Mouse (Mus musculus): ENCODE results near the gene Mlxipl. TPM values are rescaled to one million over a fixed set of nuclear protein-coding genes. Genes with fewer than 3 reads are reported as not detected.
A peak's percentile ranks its signal among the peaks of the same experiment; 100 is the strongest.

Mlxipl gene
- total and polyA plus RNA-seq, 3 experiments = 24.2 to 49.0 (median 25.9) TPM

DNA sequence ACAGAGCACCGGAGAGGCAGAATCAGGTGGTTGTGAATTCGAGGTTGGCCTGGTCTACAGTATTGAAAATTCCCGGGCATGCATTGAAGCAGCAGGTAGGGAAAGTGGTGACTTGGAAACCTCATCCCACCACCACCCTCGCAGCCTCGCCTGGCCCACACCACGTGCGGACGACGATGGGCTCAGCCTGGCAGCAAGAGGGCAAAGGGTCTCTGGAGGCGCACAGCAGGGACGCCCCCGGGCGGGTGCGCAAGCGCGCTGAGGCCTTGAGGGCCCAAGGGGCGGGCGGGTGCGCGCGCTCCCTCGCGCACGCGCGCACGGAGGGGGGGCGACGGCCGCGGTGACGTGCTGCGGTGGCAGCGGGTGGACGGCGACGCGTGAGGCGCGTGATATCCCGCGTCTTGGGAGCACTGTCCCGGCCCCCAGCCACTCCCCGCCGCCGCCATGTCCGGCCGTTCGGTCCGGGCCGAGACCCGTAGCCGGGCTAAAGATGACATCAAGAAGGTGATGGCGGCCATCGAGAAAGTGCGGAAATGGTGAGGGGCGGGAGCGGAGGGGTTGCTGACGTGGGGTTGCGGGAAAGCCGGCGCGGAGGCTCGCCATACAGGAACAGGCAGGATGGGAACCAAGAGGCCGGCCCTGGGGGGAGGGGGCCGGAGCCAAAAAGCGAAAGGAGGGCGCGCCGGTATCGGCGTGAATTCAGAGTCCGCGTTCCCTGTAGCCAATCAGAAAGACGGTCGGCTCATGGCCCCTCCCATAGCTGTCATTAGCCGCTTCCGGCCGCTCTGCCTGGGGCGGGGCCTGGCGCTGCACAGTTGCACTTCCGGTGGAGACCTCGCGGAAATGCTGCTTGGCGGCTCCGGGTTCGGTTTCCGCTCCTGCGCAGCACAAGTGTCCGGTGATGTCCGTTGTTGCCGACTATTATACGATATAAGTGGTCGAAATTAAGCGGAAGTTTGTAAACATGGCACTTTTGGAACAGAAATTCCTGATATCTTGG lies 78.7 kb downstream of the Mlxipl start, which contains the start of gene Bcl7b:
Bcl7b (plus strand) TSS at position 221 of the 1,000 bp plus-strand sequence.
- H3K9ac ChIP-seq (ENCODE audit: low read depth, low read length) = peak within 1 kb of the TSS; percentile 96
- 2% methylated on average over 94 of the region's 95 CpGs for whole genome bisulfite sequencing
- H3K4me3 ChIP-seq = peak within 1 kb of the TSS; percentile 72
- H3K27me3 ChIP-seq (ENCODE audit: control insufficient read depth, insufficient read depth, low read length) = no peaks in the 10 kb centered on the region
- H3K79me2 ChIP-seq (replicated peaks; ENCODE audit: control insufficient read depth, insufficient read depth, low read length) = no peaks in the 10 kb centered on the region
- peak within 1 kb of the TSS; percentile 99 for H3K27ac ChIP-seq
- DNase-seq = peak; percentile 96 to 99
- no peaks in the 10 kb centered on the region for H3K36me3 ChIP-seq (ENCODE audit: control insufficient read depth, insufficient read depth, low read length)
- TF ChIP-seq EP300 (IDR thresholded peaks at IDR 0.05; ENCODE audit: insufficient read depth, low read depth, low read length) (peak; percentile 64; the same call in 1 of the 2 replicates), POLR2A (IDR thresholded peaks at IDR 0.05; ENCODE audit: insufficient read depth, low read depth, low read length) (peak; percentile 73), CTCF (IDR thresholded peaks at IDR 0.05) (peak; percentile 37)
- peaks cover 1% of the 10 kb centered on the region; the same call in 1 of the 2 replicates for H3K4me1 ChIP-seq (ENCODE audit: control insufficient read depth, insufficient read depth, low read length)
- intact Hi-C loops (cut with DNase I) = loop anchor here (1.0 kb wide), 1 partner anchor 18 kb away; no protein-coding TSS in a partner anchor

- Histone ChIP-seq H3K36me3 (ENCODE audit: control insufficient read depth, insufficient read depth, low read length) (no peaks in the 10 kb centered on the region), H3K79me2 (replicated peaks; ENCODE audit: control insufficient read depth, insufficient read depth, low read length) (no peaks in the 10 kb centered on the region), H3K4me1 (ENCODE audit: control insufficient read depth, insufficient read depth, low read length) (peaks cover 1% of the 10 kb centered on the region; the same call in 1 of the 2 replicates), H3K4me3 (peak overlapping the region; percentile 72), H3K9ac (ENCODE audit: low read depth, low read length) (no peak overlapping the region), H3K27me3 (ENCODE audit: control insufficient read depth, insufficient read depth, low read length) (no peaks in the 10 kb centered on the region), H3K27ac (peak overlapping the region; percentile 99)
- TF ChIP-seq CTCF (IDR thresholded peaks at IDR 0.05) = no peak
- TF ChIP-seq POLR2A (IDR thresholded peaks at IDR 0.05; ENCODE audit: insufficient read depth, low read depth, low read length) = no peak
- no peak for TF ChIP-seq EP300 (IDR thresholded peaks at IDR 0.05; ENCODE audit: insufficient read depth, low read depth, low read length)
- 82% methylated on average over 5 of the region's 5 CpGs for WGBS
- intact Hi-C loops (cut with DNase I) = no loop called here
- no peak for DNase-seq
These were observed 79.8 kb downstream of the Mlxipl start for GRCm38 (mm10) chr5:135169479-135169878.

DNA sequence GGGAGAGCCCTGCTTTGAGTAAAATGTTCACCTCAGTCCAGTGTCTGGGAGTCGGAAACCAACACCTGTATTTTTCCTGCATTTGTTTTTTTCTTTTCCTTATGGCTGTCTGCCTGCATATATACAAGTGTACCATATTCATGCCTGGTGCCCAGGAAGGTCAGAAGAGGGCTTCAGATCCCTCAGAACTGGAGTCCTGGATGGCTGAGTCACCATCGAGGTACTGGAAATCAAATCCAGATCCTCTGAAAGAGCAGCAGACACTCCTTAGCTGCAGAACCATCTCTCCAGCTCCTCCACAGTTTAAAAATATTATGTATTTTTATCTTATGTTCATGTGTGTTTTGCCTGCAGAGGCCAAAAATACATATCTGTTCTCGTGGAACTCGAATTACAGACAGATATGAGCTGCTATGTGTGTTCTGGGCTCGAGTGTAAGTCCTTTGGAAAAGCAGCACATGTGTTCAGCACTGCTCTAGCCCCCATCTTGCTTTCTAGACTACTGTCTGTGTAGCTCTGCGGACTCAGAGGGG lies 82.1 kb downstream of the Mlxipl start:
- Histone ChIP-seq H3K4me1 (ENCODE audit: control insufficient read depth, insufficient read depth, low read length) (peaks cover 1% of the 10 kb centered on the region; the same call in 1 of the 2 replicates), H3K27me3 (ENCODE audit: control insufficient read depth, insufficient read depth, low read length) (no peaks in the 10 kb centered on the region), H3K79me2 (replicated peaks; ENCODE audit: control insufficient read depth, insufficient read depth, low read length) (no peaks in the 10 kb centered on the region), H3K9ac (ENCODE audit: low read depth, low read length) (no peak overlapping the region), H3K36me3 (ENCODE audit: control insufficient read depth, insufficient read depth, low read length) (no peaks in the 10 kb centered on the region), H3K4me3 (no peak overlapping the region), H3K27ac (no peak overlapping the region)
- WGBS = 80% methylated on average over 6 of the region's 6 CpGs
- DNase-seq = no peak
- intact Hi-C loops (cut with DNase I) = no loop called here
- TF ChIP-seq CTCF (IDR thresholded peaks at IDR 0.05) (no peak), POLR2A (IDR thresholded peaks at IDR 0.05; ENCODE audit: insufficient read depth, low read depth, low read length) (no peak), EP300 (IDR thresholded peaks at IDR 0.05; ENCODE audit: insufficient read depth, low read depth, low read length) (no peak)

DNA sequence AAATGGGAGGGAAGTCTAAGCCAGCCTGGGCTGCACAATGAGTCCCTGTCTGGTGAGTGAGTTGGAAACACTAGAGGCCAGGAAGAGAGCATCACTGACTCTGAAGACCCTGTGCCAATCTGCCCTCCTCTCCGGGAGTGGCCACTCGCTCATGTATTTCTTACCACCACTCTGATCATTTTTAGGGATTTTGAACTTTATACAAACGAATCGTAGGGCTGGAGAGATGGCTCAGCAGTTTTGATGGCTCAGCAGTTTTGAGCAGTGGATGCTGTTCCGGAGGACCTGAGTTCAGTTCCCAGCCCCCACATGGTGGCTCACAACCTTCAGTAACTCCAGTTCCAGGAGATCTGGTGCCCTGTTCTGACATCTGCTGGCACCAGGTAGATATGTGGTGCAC lies 83.3 kb downstream of the Mlxipl start:
- peaks cover 1% of the 10 kb centered on the region; the same call in 1 of the 2 replicates for H3K4me1 ChIP-seq (ENCODE audit: control insufficient read depth, insufficient read depth, low read length)
- H3K27ac ChIP-seq = no peak overlapping the region
- no peaks in the 10 kb centered on the region for H3K36me3 ChIP-seq (ENCODE audit: control insufficient read depth, insufficient read depth, low read length)
- TF ChIP-seq POLR2A (IDR thresholded peaks at IDR 0.05; ENCODE audit: insufficient read depth, low read depth, low read length) (no peak), EP300 (IDR thresholded peaks at IDR 0.05; ENCODE audit: insufficient read depth, low read depth, low read length) (no peak), CTCF (IDR thresholded peaks at IDR 0.05) (no peak)
- H3K4me3 ChIP-seq = no peak overlapping the region
- no peak for DNase-seq
- no peaks in the 10 kb centered on the region for H3K27me3 ChIP-seq (ENCODE audit: control insufficient read depth, insufficient read depth, low read length)
- WGBS = 94% methylated on average over 5 of the region's 5 CpGs
- H3K79me2 ChIP-seq (replicated peaks; ENCODE audit: control insufficient read depth, insufficient read depth, low read length) = no peaks in the 10 kb centered on the region
- H3K9ac ChIP-seq (ENCODE audit: low read depth, low read length) = no peak overlapping the region
- intact Hi-C loops (cut with DNase I) = no loop called here

GRCm38 (mm10) chr5:135175086-135175485 lies 85.4 kb downstream of the Mlxipl start:
- no peaks in the 10 kb centered on the region for H3K27me3 ChIP-seq (ENCODE audit: control insufficient read depth, insufficient read depth, low read length)
- no peak overlapping the region for H3K27ac ChIP-seq
- H3K9ac ChIP-seq (ENCODE audit: low read depth, low read length) = no peak overlapping the region
- TF ChIP-seq POLR2A (IDR thresholded peaks at IDR 0.05; ENCODE audit: insufficient read depth, low read depth, low read length) (no peak), CTCF (IDR thresholded peaks at IDR 0.05) (peak; percentile 6; the same call in 1 of the 2 replicates)
- no peaks in the 10 kb centered on the region for H3K79me2 ChIP-seq (replicated peaks; ENCODE audit: control insufficient read depth, insufficient read depth, low read length)
- DNase-seq = no peak
- no peak overlapping the region for H3K4me3 ChIP-seq
- intact Hi-C loops (cut with DNase I) = no loop called here
- H3K36me3 ChIP-seq (ENCODE audit: control insufficient read depth, insufficient read depth, low read length) = no peaks in the 10 kb centered on the region
- H3K4me1 ChIP-seq (ENCODE audit: control insufficient read depth, insufficient read depth, low read length) = no peaks in the 10 kb centered on the region
